In genomic region chr11:120672687-120673593, GRCm38 (mm10) we compare ENCODE assay signal across 8 mouse cellular contexts. TPM values are rescaled to one million over a fixed set of nuclear protein-coding genes. Genes with fewer than 3 reads are reported as not detected.
DNase-seq lines count a peak whose midpoint lies in the region; ATAC-seq lines count a peak whose summit lies in the region.

Gene Aspscr1, plus strand, starts transcription at chr11:120672973.

- peaks cover 25% of the 10 kb centered on the region for H3K36me3 ChIP-seq in heart, embryonic 13.5 days
- H3K36me3 ChIP-seq in liver, embryonic 12.5 days = peaks cover 10% of the 10 kb centered on the region; the same call in 1 of the 2 replicates
- peaks cover 8% of the 10 kb centered on the region; the same call in 1 of the 2 replicates for H3K36me3 ChIP-seq in stomach, embryonic 15.5 days

- peak within 1 kb of the TSS; percentile 89 for H3K27ac ChIP-seq in heart, embryonic 13.5 days (replicated peaks)
- peak within 1 kb of the TSS; percentile 90 for H3K27ac ChIP-seq in liver, embryonic 12.5 days
- H3K27ac ChIP-seq in stomach, embryonic 15.5 days = peak within 1 kb of the TSS; percentile 90

- WGBS in heart, embryonic 13.5 days = 1% methylated on average over 83 of the region's 83 CpGs
- WGBS in liver, embryonic 12.5 days (ENCODE audit: insufficient replicate concordance) = 1% methylated on average over 83 of the region's 83 CpGs
- WGBS in stomach, embryonic 15.5 days = 1% methylated on average over 83 of the region's 83 CpGs

- H3K9me3 ChIP-seq in heart, embryonic 13.5 days = no peaks in the 10 kb centered on the region
- no peaks in the 10 kb centered on the region for H3K9me3 ChIP-seq in liver, embryonic 12.5 days (replicated peaks)
- no peaks in the 10 kb centered on the region for H3K9me3 ChIP-seq in stomach, embryonic 15.5 days

- peak; percentile 97 for DNase-seq in CD4-positive helper T cell, adult 2 months (ENCODE audit: low read depth, low spot score)
- peak; percentile 85 for DNase-seq in brain, embryonic 18.5 days (ENCODE audit: low read depth, low spot score)
- peak; percentile 99 for DNase-seq in kidney, postnatal 10 days
- DNase-seq in natural killer cell, adult 2 months (ENCODE audit: low spot score in 2 of 2) = peak; percentile 93 to 94

- H3K4me3 ChIP-seq in heart, embryonic 13.5 days = peak within 1 kb of the TSS; percentile 77
- peak within 1 kb of the TSS; percentile 73 for H3K4me3 ChIP-seq in liver, embryonic 12.5 days
- H3K4me3 ChIP-seq in stomach, embryonic 15.5 days (replicated peaks) = peak within 1 kb of the TSS; percentile 81

- H3K4me1 ChIP-seq in heart, embryonic 13.5 days = peaks cover 25% of the 10 kb centered on the region
- H3K4me1 ChIP-seq in liver, embryonic 12.5 days = peaks cover 43% of the 10 kb centered on the region
- H3K4me1 ChIP-seq in stomach, embryonic 15.5 days = peaks cover 9% of the 10 kb centered on the region; the same call in 1 of the 2 replicates

- no peaks in the 10 kb centered on the region for H3K27me3 ChIP-seq in heart, embryonic 13.5 days (replicated peaks)
- no peaks in the 10 kb centered on the region for H3K27me3 ChIP-seq in liver, embryonic 12.5 days (replicated peaks)
- H3K27me3 ChIP-seq in stomach, embryonic 15.5 days (replicated peaks) = no peaks in the 10 kb centered on the region

- ATAC-seq in erythroid progenitor cell, adult 5-6 weeks (replicated peaks; ENCODE audit: low FRiP score, poor library complexity, severe bottlenecking) = peak; percentile 92
- peak; percentile 98 for ATAC-seq in heart, embryonic 13.5 days (ENCODE audit: extremely low read depth, insufficient number of reproducible peaks, low FRiP score, low TSS enrichment)
- peak; percentile 94 for ATAC-seq in liver, embryonic 12.5 days
- ATAC-seq in stomach, embryonic 15.5 days (ENCODE audit: insufficient read depth, low FRiP score, low read depth) = peak; percentile 97

- peak within 1 kb of the TSS; percentile 96 for H3K4me2 ChIP-seq in heart, embryonic 13.5 days
- peak within 1 kb of the TSS; percentile 93 for H3K4me2 ChIP-seq in liver, embryonic 12.5 days
- H3K4me2 ChIP-seq in stomach, embryonic 15.5 days = peak within 1 kb of the TSS; percentile 82

- H3K9ac ChIP-seq in heart, embryonic 13.5 days = peak within 1 kb of the TSS; percentile 89
- peak within 1 kb of the TSS; percentile 79 for H3K9ac ChIP-seq in liver, embryonic 12.5 days
- peak within 1 kb of the TSS; percentile 49 for H3K9ac ChIP-seq in stomach, embryonic 15.5 days

RNA-seq across cellular contexts. Expression of gene Aspscr1, which starts in this region (rescaled TPM):
- total RNA-seq in erythroid progenitor cell, adult 5-6 weeks (2015; ENCODE audit: low replicate concordance) = 33.1 and 41.4 TPM in 2 replicates
- 46.0 and 59.7 TPM in 2 replicates for total RNA-seq in erythroid progenitor cell, adult 5-6 weeks (2017; ENCODE audit: low replicate concordance)
- 105 and 109 TPM in 2 replicates for polyA plus RNA-seq in heart, embryonic 13.5 days (2015; fragmentation: Nextera tagmentation; extraction: Ambion mirVana)
- polyA plus RNA-seq in liver, embryonic 12.5 days (2016; fragmentation: Nextera tagmentation; extraction: Ambion mirVana) = 65.1 and 65.2 TPM in 2 replicates
- 105 and 113 TPM in 2 replicates for polyA plus RNA-seq in stomach, embryonic 15.5 days (2015; fragmentation: Nextera tagmentation; extraction: Ambion mirVana)

Comparison
In these comparisons a context has a peak if more than half of its experiments do, and no peak if none do; other contexts are left out.
1. Peak in every context shown above with its lines: DNase-seq, ATAC-seq, H3K4me3 ChIP-seq and H3K27ac ChIP-seq.